In the genomic region with DNA sequence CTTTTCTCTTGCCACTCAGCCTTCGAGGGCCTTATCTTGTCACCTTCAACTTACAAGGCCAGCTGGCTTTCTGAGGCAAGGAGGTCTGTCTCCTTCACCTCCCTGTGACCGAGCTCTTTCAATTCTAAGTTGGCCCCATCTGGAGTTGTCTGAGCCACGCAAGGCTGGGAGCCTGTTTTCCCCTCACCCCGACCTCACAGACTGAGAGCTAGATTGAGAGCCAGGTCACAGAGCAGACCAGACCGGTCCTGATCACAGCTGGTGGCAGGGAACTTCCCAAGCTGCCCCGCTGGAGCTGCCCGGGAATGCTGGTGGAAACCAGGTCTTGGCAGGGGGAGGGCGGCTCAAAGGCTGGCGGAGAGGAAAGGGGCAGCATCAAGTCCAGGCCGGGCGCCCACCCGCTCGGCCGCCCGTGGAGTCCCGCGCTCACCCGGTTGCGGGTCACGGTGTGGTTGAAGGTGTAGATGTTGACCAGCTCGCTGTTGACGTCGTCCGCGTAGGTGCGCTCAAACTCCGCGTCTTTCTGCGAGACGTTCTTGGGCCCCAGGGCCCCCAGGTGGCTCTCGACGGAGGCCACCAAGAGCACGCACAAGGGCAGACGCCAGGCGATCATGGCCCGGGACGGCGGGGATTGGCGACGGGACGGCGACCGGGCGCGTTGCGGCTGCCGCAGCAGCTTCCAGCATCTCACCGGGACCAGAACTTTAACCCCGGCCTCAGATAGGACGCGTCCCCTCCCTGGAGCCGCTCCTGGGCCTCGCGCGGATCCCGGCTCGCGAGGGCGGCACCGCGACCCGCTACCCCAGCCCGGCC, we compare ENCODE assay signal across 8 mouse cellular contexts. TPM values are rescaled to one million over a fixed set of nuclear protein-coding genes. Genes with fewer than 3 reads are reported as not detected.
DNase-seq lines count a peak whose midpoint lies in the region; ATAC-seq and TF ChIP-seq lines count a peak whose summit lies in the region.

No protein-coding gene starts in this region.

- 0 out of 2 replicates have a peak, but pooled peaks cover 3% of the 10 kb centered on the region for H3K36me3 ChIP-seq in ES-Bruce4 (ENCODE audit: control insufficient read depth, insufficient read depth, low read length, poor library complexity, severe bottlenecking)
- peaks cover 33% of the 10 kb centered on the region for H3K36me3 ChIP-seq in embryonic facial prominence, embryonic 14.5 days (ENCODE audit: control insufficient read depth, insufficient read depth, low read length)
- H3K36me3 ChIP-seq in heart, embryonic 12.5 days, result peaks cover 31% of the 10 kb centered on the region
- peaks cover 23% of the 10 kb centered on the region; the same call in 1 of the 2 replicates for H3K36me3 ChIP-seq in kidney, postnatal 0 days (ENCODE audit: insufficient read depth, low read length)
- peaks cover 10% of the 10 kb centered on the region; the same call in 1 of the 2 replicates for H3K36me3 ChIP-seq in lung, embryonic 16.5 days (ENCODE audit: control insufficient read depth, insufficient read depth, low read length)

- no peak overlapping the region for H3K27ac ChIP-seq in ES-Bruce4 (ENCODE audit: insufficient read depth, low read length)
- H3K27ac ChIP-seq in embryonic facial prominence, embryonic 14.5 days (replicated peaks; ENCODE audit: low read depth, low read length), result peak overlapping the region; percentile 89
- peak overlapping the region; percentile 94 for H3K27ac ChIP-seq in heart, embryonic 12.5 days (ENCODE audit: poor library complexity, severe bottlenecking)
- peak overlapping the region; percentile 95 for H3K27ac ChIP-seq in kidney, postnatal 0 days
- H3K27ac ChIP-seq in lung, embryonic 16.5 days (ENCODE audit: low read length), result peak overlapping the region; percentile 92

- TF ChIP-seq EP300 in ES-Bruce4 (IDR thresholded peaks at IDR 0.05; ENCODE audit: insufficient read depth, low read depth, low read length), result no peak

- peak; percentile 68 for DNase-seq in adrenal gland, postnatal 10 days
- DNase-seq in embryonic facial prominence, embryonic 14.5 days (ENCODE audit: low spot score), result peak; percentile 46
- DNase-seq in kidney, postnatal 0 days (ENCODE audit: low spot score), result peak; percentile 56
- DNase-seq in ovary, postnatal 10 days (ENCODE audit: low spot score), result peak; percentile 46
- peak; percentile 35 to 42 for DNase-seq in urinary bladder, postnatal 36 days (ENCODE audit: low spot score in 2 of 2)

- H3K4me3 ChIP-seq in ES-Bruce4 (ENCODE audit: low read depth, low read length), result peak overlapping the region; percentile 67
- H3K4me3 ChIP-seq in embryonic facial prominence, embryonic 14.5 days (ENCODE audit: low read depth, low read length), result peak overlapping the region; percentile 91
- H3K4me3 ChIP-seq in heart, embryonic 12.5 days, result peak overlapping the region; percentile 79
- peak overlapping the region; percentile 95 for H3K4me3 ChIP-seq in kidney, postnatal 0 days (replicated peaks; ENCODE audit: low read depth, low read length)
- peak overlapping the region; percentile 83 for H3K4me3 ChIP-seq in lung, embryonic 16.5 days (ENCODE audit: low read length)

- H3K9ac ChIP-seq in ES-Bruce4 (ENCODE audit: low read depth, poor library complexity, severe bottlenecking), result peak overlapping the region; percentile 79
- peak overlapping the region; percentile 96 for H3K9ac ChIP-seq in embryonic facial prominence, embryonic 14.5 days (ENCODE audit: low read depth, low read length)
- peak overlapping the region; percentile 93 for H3K9ac ChIP-seq in heart, embryonic 12.5 days
- peak overlapping the region; percentile 98 for H3K9ac ChIP-seq in kidney, postnatal 0 days (ENCODE audit: low read depth, low read length)
- H3K9ac ChIP-seq in lung, embryonic 16.5 days (ENCODE audit: low read length), result peak overlapping the region; percentile 88

- TF ChIP-seq POLR2A in ES-Bruce4 (IDR thresholded peaks at IDR 0.05; ENCODE audit: insufficient read depth, low read length), result no peak

- TF ChIP-seq CTCF in ES-Bruce4 (IDR thresholded peaks at IDR 0.05; ENCODE audit: low read depth, low read length), result no peak
- TF ChIP-seq CTCF in kidney, postnatal 0 days (IDR thresholded peaks at IDR 0.05; ENCODE audit: low read depth), result no peak

- H3K27me3 ChIP-seq in ES-Bruce4 (ENCODE audit: control insufficient read depth, insufficient read depth, low read length, poor library complexity, severe bottlenecking), result no peaks in the 10 kb centered on the region
- H3K27me3 ChIP-seq in embryonic facial prominence, embryonic 14.5 days (replicated peaks; ENCODE audit: control insufficient read depth, insufficient read depth, low read length), result no peaks in the 10 kb centered on the region
- no peaks in the 10 kb centered on the region for H3K27me3 ChIP-seq in heart, embryonic 12.5 days (replicated peaks)
- no peaks in the 10 kb centered on the region for H3K27me3 ChIP-seq in kidney, postnatal 0 days (ENCODE audit: insufficient read depth, low read length)
- H3K27me3 ChIP-seq in lung, embryonic 16.5 days (ENCODE audit: control insufficient read depth, insufficient read depth, low read depth, low read length), result no peaks in the 10 kb centered on the region

- H3K4me2 ChIP-seq in embryonic facial prominence, embryonic 14.5 days (ENCODE audit: low read depth, low read length), result peak overlapping the region; percentile 68
- peak overlapping the region; percentile 89 for H3K4me2 ChIP-seq in heart, embryonic 12.5 days
- peak overlapping the region; percentile 85 for H3K4me2 ChIP-seq in kidney, postnatal 0 days (ENCODE audit: low read length)
- peak overlapping the region; percentile 83 for H3K4me2 ChIP-seq in lung, embryonic 16.5 days (ENCODE audit: low read depth, low read length)

- no peaks in the 10 kb centered on the region for H3K4me1 ChIP-seq in ES-Bruce4 (ENCODE audit: control insufficient read depth, insufficient read depth, low read length)
- H3K4me1 ChIP-seq in embryonic facial prominence, embryonic 14.5 days (ENCODE audit: control insufficient read depth, insufficient read depth, low read length), result peaks cover 15% of the 10 kb centered on the region
- peaks cover 38% of the 10 kb centered on the region for H3K4me1 ChIP-seq in heart, embryonic 12.5 days (replicated peaks)
- H3K4me1 ChIP-seq in kidney, postnatal 0 days (replicated peaks; ENCODE audit: insufficient read depth, low read length), result peaks cover 22% of the 10 kb centered on the region
- peaks cover 17% of the 10 kb centered on the region for H3K4me1 ChIP-seq in lung, embryonic 16.5 days (replicated peaks; ENCODE audit: control insufficient read depth, insufficient read depth, low read length)

- WGBS in embryonic facial prominence, embryonic 14.5 days, result under 1% methylated on average over 12 of the region's 63 CpGs
- under 1% methylated on average over 63 of the region's 63 CpGs for WGBS in heart, embryonic 12.5 days
- WGBS in kidney, postnatal 0 days, result under 1% methylated on average over 62 of the region's 63 CpGs
- under 1% methylated on average over 63 of the region's 63 CpGs for WGBS in lung, embryonic 16.5 days

- ATAC-seq in embryonic facial prominence, embryonic 14.5 days (ENCODE audit: low read depth), result peak; percentile 71
- ATAC-seq in heart, embryonic 12.5 days (ENCODE audit: insufficient number of reproducible peaks, low FRiP score), result peak; percentile 69
- ATAC-seq in kidney, postnatal 0 days (replicated peaks; ENCODE audit: low FRiP score, low read depth), result peak; percentile 72
- ATAC-seq in lung, embryonic 16.5 days (ENCODE audit: low read depth), result peak; percentile 46

- H3K9me3 ChIP-seq in ES-Bruce4 (replicated peaks; ENCODE audit: control insufficient read depth, insufficient read depth, low read length, poor library complexity, severe bottlenecking), result no peaks in the 10 kb centered on the region
- H3K9me3 ChIP-seq in embryonic facial prominence, embryonic 14.5 days (ENCODE audit: control insufficient read depth, low read length), result no peaks in the 10 kb centered on the region
- no peaks in the 10 kb centered on the region for H3K9me3 ChIP-seq in heart, embryonic 12.5 days (replicated peaks)
- H3K9me3 ChIP-seq in kidney, postnatal 0 days (replicated peaks; ENCODE audit: low read length), result no peaks in the 10 kb centered on the region
- no peaks in the 10 kb centered on the region for H3K9me3 ChIP-seq in lung, embryonic 16.5 days (ENCODE audit: control insufficient read depth, low read length)

RNA-seq across cellular contexts. Expression of gene Sidt2, which starts 0.6 kb away (rescaled TPM):
- 89.9 and 93.6 TPM in 2 replicates for polyA plus RNA-seq in ES-Bruce4 (2011; ENCODE audit: insufficient read depth, insufficient read length, low read depth, missing spikeins)
- 100 to 1,000 TPM; 160 to 179 TPM for total RNA-seq in adrenal gland, postnatal 10 days (2021)
- 47.9 and 50.4 TPM in 2 replicates for polyA plus RNA-seq in embryonic facial prominence, embryonic 14.5 days (2014; fragmentation: Nextera tagmentation; extraction: Ambion mirVana)
- polyA plus RNA-seq in heart, embryonic 12.5 days (2016; fragmentation: Nextera tagmentation; extraction: Ambion mirVana), result 48.5 and 53.5 TPM in 2 replicates
- 50.8 and 53.5 TPM in 2 replicates for polyA plus RNA-seq in kidney, postnatal 0 days (2015; fragmentation: Nextera tagmentation; extraction: Ambion mirVana)
- polyA plus RNA-seq in lung, embryonic 16.5 days (2015; fragmentation: Nextera tagmentation; extraction: Ambion mirVana), result 33.6 and 35.9 TPM in 2 replicates

RNA-seq across cellular contexts. Expression of gene Tagln, which starts 18.6 kb away (rescaled TPM):
- 222 and 250 TPM in 2 replicates for polyA plus RNA-seq in ES-Bruce4 (2011; ENCODE audit: insufficient read depth, insufficient read length, low read depth, missing spikeins)
- 10 to 100 TPM; 53.1 to 84.6 TPM for total RNA-seq in adrenal gland, postnatal 10 days (2021)
- 52.6 and 59.1 TPM in 2 replicates for polyA plus RNA-seq in embryonic facial prominence, embryonic 14.5 days (2014; fragmentation: Nextera tagmentation; extraction: Ambion mirVana)
- polyA plus RNA-seq in heart, embryonic 12.5 days (2016; fragmentation: Nextera tagmentation; extraction: Ambion mirVana), result 236 and 253 TPM in 2 replicates
- polyA plus RNA-seq in kidney, postnatal 0 days (2015; fragmentation: Nextera tagmentation; extraction: Ambion mirVana), result 116 and 126 TPM in 2 replicates
- polyA plus RNA-seq in lung, embryonic 16.5 days (2015; fragmentation: Nextera tagmentation; extraction: Ambion mirVana), result 138 and 141 TPM in 2 replicates

RNA-seq across cellular contexts. Expression of gene Rnf214, which starts 47.8 kb away (rescaled TPM):
- polyA plus RNA-seq in ES-Bruce4 (2011; ENCODE audit: insufficient read depth, insufficient read length, low read depth, missing spikeins), result 40.5 and 43.0 TPM in 2 replicates
- total RNA-seq in adrenal gland, postnatal 10 days (2021), result 10 to 100 TPM; 37.4 to 42.3 TPM
- polyA plus RNA-seq in embryonic facial prominence, embryonic 14.5 days (2014; fragmentation: Nextera tagmentation; extraction: Ambion mirVana), result 47.7 and 50.3 TPM in 2 replicates
- 43.6 and 45.0 TPM in 2 replicates for polyA plus RNA-seq in heart, embryonic 12.5 days (2016; fragmentation: Nextera tagmentation; extraction: Ambion mirVana)
- 36.0 and 36.4 TPM in 2 replicates for polyA plus RNA-seq in kidney, postnatal 0 days (2015; fragmentation: Nextera tagmentation; extraction: Ambion mirVana)
- polyA plus RNA-seq in lung, embryonic 16.5 days (2015; fragmentation: Nextera tagmentation; extraction: Ambion mirVana), result 50.4 and 51.3 TPM in 2 replicates

RNA-seq across cellular contexts. Expression of gene Pcsk7, which starts 48.2 kb away (rescaled TPM):
- 9.2 and 9.8 TPM in 2 replicates for polyA plus RNA-seq in ES-Bruce4 (2011; ENCODE audit: insufficient read depth, insufficient read length, low read depth, missing spikeins)
- total RNA-seq in adrenal gland, postnatal 10 days (2021), result 10 to 100 TPM; 23.4 to 29.6 TPM
- polyA plus RNA-seq in embryonic facial prominence, embryonic 14.5 days (2014; fragmentation: Nextera tagmentation; extraction: Ambion mirVana), result 16.3 and 18.9 TPM in 2 replicates
- polyA plus RNA-seq in heart, embryonic 12.5 days (2016; fragmentation: Nextera tagmentation; extraction: Ambion mirVana), result 19.4 and 19.7 TPM in 2 replicates
- polyA plus RNA-seq in kidney, postnatal 0 days (2015; fragmentation: Nextera tagmentation; extraction: Ambion mirVana), result 18.2 and 19.7 TPM in 2 replicates
- polyA plus RNA-seq in lung, embryonic 16.5 days (2015; fragmentation: Nextera tagmentation; extraction: Ambion mirVana), result 23.0 and 26.6 TPM in 2 replicates

RNA-seq across cellular contexts. Expression of gene Pafah1b2, which starts 58.0 kb away (rescaled TPM):
- polyA plus RNA-seq in ES-Bruce4 (2011; ENCODE audit: insufficient read depth, insufficient read length, low read depth, missing spikeins), result 76.6 and 77.0 TPM in 2 replicates
- 100 to 1,000 TPM; 118 to 119 TPM for total RNA-seq in adrenal gland, postnatal 10 days (2021)
- polyA plus RNA-seq in embryonic facial prominence, embryonic 14.5 days (2014; fragmentation: Nextera tagmentation; extraction: Ambion mirVana), result 167 and 188 TPM in 2 replicates
- 173 and 175 TPM in 2 replicates for polyA plus RNA-seq in heart, embryonic 12.5 days (2016; fragmentation: Nextera tagmentation; extraction: Ambion mirVana)
- polyA plus RNA-seq in kidney, postnatal 0 days (2015; fragmentation: Nextera tagmentation; extraction: Ambion mirVana), result 113 and 127 TPM in 2 replicates
- polyA plus RNA-seq in lung, embryonic 16.5 days (2015; fragmentation: Nextera tagmentation; extraction: Ambion mirVana), result 149 and 157 TPM in 2 replicates
